Mouse (Mus musculus): Measurements from ENCODE around the gene Gm9758. TPM values are rescaled to one million over a fixed set of nuclear protein-coding genes. Genes with fewer than 3 reads are reported as not detected.
"Not testable (repeated sequence)": the region's sequence is repeated elsewhere in the genome, so short reads cannot be mapped to it uniquely, and the experiment has no call there.

The Gm9758 gene
- polyA plus RNA-seq (2014; fragmentation: Nextera tagmentation; extraction: Ambion mirVana): not detected in 2 replicates

- H3K4me1 ChIP-seq (ENCODE audit: control insufficient read depth, insufficient read depth, low read length); H3K4me2 ChIP-seq (replicated peaks; ENCODE audit: low read depth, low read length); H3K36me3 ChIP-seq (ENCODE audit: control insufficient read depth, insufficient read depth, low read length); H3K9ac ChIP-seq (ENCODE audit: low read depth, low read length); ATAC-seq (ENCODE audit: low FRiP score, low TSS enrichment); H3K9me3 ChIP-seq (ENCODE audit: control insufficient read depth, low read length); H3K4me3 ChIP-seq (ENCODE audit: low read length); H3K27me3 ChIP-seq (ENCODE audit: control insufficient read depth, insufficient read depth, low read length); H3K27ac ChIP-seq (ENCODE audit: low read depth, low read length): not testable (repeated sequence)
- 64% methylated on average over 1 of the region's 1 CpGs for WGBS
Observed at GRCm38 (mm10) chr5:14914799-14915198, at the start of gene Gm9758. Gene Gm9758, minus strand, starts transcription at chr5:14914899.

GRCm38 (mm10) chr5:14963821-14964220 is 49.1 kb upstream of the Gm9758 start:
- H3K27me3 ChIP-seq (ENCODE audit: control insufficient read depth, insufficient read depth, low read length); H3K9me3 ChIP-seq (ENCODE audit: control insufficient read depth, low read length); H3K9ac ChIP-seq (ENCODE audit: low read depth, low read length); H3K4me2 ChIP-seq (replicated peaks; ENCODE audit: low read depth, low read length); H3K36me3 ChIP-seq (ENCODE audit: control insufficient read depth, insufficient read depth, low read length); H3K4me3 ChIP-seq (ENCODE audit: low read length); H3K27ac ChIP-seq (ENCODE audit: low read depth, low read length); ATAC-seq (ENCODE audit: low FRiP score, low TSS enrichment); H3K4me1 ChIP-seq (ENCODE audit: control insufficient read depth, insufficient read depth, low read length): not testable (repeated sequence)
- 81% methylated on average over 13 of the region's 13 CpGs for WGBS

- 84% methylated on average over 4 of the region's 4 CpGs for WGBS
Observed at GRCm38 (mm10) chr5:14961502-14961901, 46.8 kb upstream of the Gm9758 start.

GRCm38 (mm10) chr5:14955928-14956706 is 41.4 kb upstream of the Gm9758 start:
- H3K4me2 ChIP-seq (replicated peaks; ENCODE audit: low read depth, low read length); ATAC-seq (ENCODE audit: low FRiP score, low TSS enrichment); H3K9ac ChIP-seq (ENCODE audit: low read depth, low read length); H3K27ac ChIP-seq (ENCODE audit: low read depth, low read length); H3K36me3 ChIP-seq (ENCODE audit: control insufficient read depth, insufficient read depth, low read length); H3K4me3 ChIP-seq (ENCODE audit: low read length); H3K27me3 ChIP-seq (ENCODE audit: control insufficient read depth, insufficient read depth, low read length); H3K4me1 ChIP-seq (ENCODE audit: control insufficient read depth, insufficient read depth, low read length): not testable (repeated sequence)
- WGBS: 89% methylated on average over 1 of the region's 1 CpGs
- peaks cover 16% of the 10 kb centered on the region for H3K9me3 ChIP-seq (ENCODE audit: control insufficient read depth, low read length)

More at GRCm38 (mm10) chr5:14961502-14961901, 46.8 kb upstream of the Gm9758 start:
- not testable (repeated sequence) for ATAC-seq (ENCODE audit: low FRiP score, low TSS enrichment); H3K27ac ChIP-seq (ENCODE audit: low read depth, low read length); H3K4me3 ChIP-seq (ENCODE audit: low read length); H3K9ac ChIP-seq (ENCODE audit: low read depth, low read length); H3K27me3 ChIP-seq (ENCODE audit: control insufficient read depth, insufficient read depth, low read length); H3K36me3 ChIP-seq (ENCODE audit: control insufficient read depth, insufficient read depth, low read length); H3K9me3 ChIP-seq (ENCODE audit: control insufficient read depth, low read length); H3K4me1 ChIP-seq (ENCODE audit: control insufficient read depth, insufficient read depth, low read length); H3K4me2 ChIP-seq (replicated peaks; ENCODE audit: low read depth, low read length)

GRCm38 (mm10) chr5:14953587-14953986 is 38.9 kb upstream of the Gm9758 start:
- not testable (repeated sequence) for H3K9ac ChIP-seq (ENCODE audit: low read depth, low read length); H3K4me3 ChIP-seq (ENCODE audit: low read length); H3K27me3 ChIP-seq (ENCODE audit: control insufficient read depth, insufficient read depth, low read length); H3K36me3 ChIP-seq (ENCODE audit: control insufficient read depth, insufficient read depth, low read length); H3K27ac ChIP-seq (ENCODE audit: low read depth, low read length); ATAC-seq (ENCODE audit: low FRiP score, low TSS enrichment); H3K4me2 ChIP-seq (replicated peaks; ENCODE audit: low read depth, low read length); H3K4me1 ChIP-seq (ENCODE audit: control insufficient read depth, insufficient read depth, low read length)
- peaks cover 16% of the 10 kb centered on the region for H3K9me3 ChIP-seq (ENCODE audit: control insufficient read depth, low read length)

GRCm38 (mm10) chr5:14952749-14953148 is 38.0 kb upstream of the Gm9758 start:
- H3K9ac ChIP-seq (ENCODE audit: low read depth, low read length); H3K4me1 ChIP-seq (ENCODE audit: control insufficient read depth, insufficient read depth, low read length); H3K27me3 ChIP-seq (ENCODE audit: control insufficient read depth, insufficient read depth, low read length); ATAC-seq (ENCODE audit: low FRiP score, low TSS enrichment); H3K27ac ChIP-seq (ENCODE audit: low read depth, low read length); H3K4me3 ChIP-seq (ENCODE audit: low read length); H3K4me2 ChIP-seq (replicated peaks; ENCODE audit: low read depth, low read length); H3K36me3 ChIP-seq (ENCODE audit: control insufficient read depth, insufficient read depth, low read length): not testable (repeated sequence)
- 78% methylated on average over 3 of the region's 3 CpGs for WGBS
- peaks cover 18% of the 10 kb centered on the region for H3K9me3 ChIP-seq (ENCODE audit: control insufficient read depth, low read length)

GRCm38 (mm10) chr5:14951822-14952221 is 37.1 kb upstream of the Gm9758 start:
- not testable (repeated sequence) for H3K4me1 ChIP-seq (ENCODE audit: control insufficient read depth, insufficient read depth, low read length); H3K27me3 ChIP-seq (ENCODE audit: control insufficient read depth, insufficient read depth, low read length); H3K9ac ChIP-seq (ENCODE audit: low read depth, low read length); H3K27ac ChIP-seq (ENCODE audit: low read depth, low read length); ATAC-seq (ENCODE audit: low FRiP score, low TSS enrichment); H3K4me2 ChIP-seq (replicated peaks; ENCODE audit: low read depth, low read length); H3K4me3 ChIP-seq (ENCODE audit: low read length); H3K36me3 ChIP-seq (ENCODE audit: control insufficient read depth, insufficient read depth, low read length)
- H3K9me3 ChIP-seq (ENCODE audit: control insufficient read depth, low read length): peaks cover 20% of the 10 kb centered on the region
- WGBS: 69% methylated on average over 7 of the region's 7 CpGs

GRCm38 (mm10) chr5:14947482-14948198 is 32.9 kb upstream of the Gm9758 start:
- not testable (repeated sequence) for H3K36me3 ChIP-seq (ENCODE audit: control insufficient read depth, insufficient read depth, low read length); H3K9me3 ChIP-seq (ENCODE audit: control insufficient read depth, low read length); H3K4me2 ChIP-seq (replicated peaks; ENCODE audit: low read depth, low read length); H3K27ac ChIP-seq (ENCODE audit: low read depth, low read length); H3K27me3 ChIP-seq (ENCODE audit: control insufficient read depth, insufficient read depth, low read length); H3K4me3 ChIP-seq (ENCODE audit: low read length); H3K9ac ChIP-seq (ENCODE audit: low read depth, low read length); ATAC-seq (ENCODE audit: low FRiP score, low TSS enrichment); H3K4me1 ChIP-seq (ENCODE audit: control insufficient read depth, insufficient read depth, low read length)
- WGBS: 67% methylated on average over 4 of the region's 4 CpGs

GRCm38 (mm10) chr5:14945524-14945923 is 30.8 kb upstream of the Gm9758 start:
- WGBS: 73% methylated on average over 4 of the region's 4 CpGs
- not testable (repeated sequence) for H3K27me3 ChIP-seq (ENCODE audit: control insufficient read depth, insufficient read depth, low read length); H3K4me2 ChIP-seq (replicated peaks; ENCODE audit: low read depth, low read length); ATAC-seq (ENCODE audit: low FRiP score, low TSS enrichment); H3K4me1 ChIP-seq (ENCODE audit: control insufficient read depth, insufficient read depth, low read length); H3K9me3 ChIP-seq (ENCODE audit: control insufficient read depth, low read length); H3K4me3 ChIP-seq (ENCODE audit: low read length); H3K9ac ChIP-seq (ENCODE audit: low read depth, low read length); H3K36me3 ChIP-seq (ENCODE audit: control insufficient read depth, insufficient read depth, low read length); H3K27ac ChIP-seq (ENCODE audit: low read depth, low read length)

All from kidney, embryonic 14.5 days (tissue).